Mouse (Mus musculus) cerebellum, adult 11-12 months (tissue): ENCODE data around the gene Kcnb1.
A peak's percentile ranks its signal among the peaks of the same experiment; 100 is the strongest.

ENCODE experiments used
- DNase-seq: peaks from one replicate; pipeline ENCODE4 v3.0.0; 2022

Kcnb1 gene

DNA sequence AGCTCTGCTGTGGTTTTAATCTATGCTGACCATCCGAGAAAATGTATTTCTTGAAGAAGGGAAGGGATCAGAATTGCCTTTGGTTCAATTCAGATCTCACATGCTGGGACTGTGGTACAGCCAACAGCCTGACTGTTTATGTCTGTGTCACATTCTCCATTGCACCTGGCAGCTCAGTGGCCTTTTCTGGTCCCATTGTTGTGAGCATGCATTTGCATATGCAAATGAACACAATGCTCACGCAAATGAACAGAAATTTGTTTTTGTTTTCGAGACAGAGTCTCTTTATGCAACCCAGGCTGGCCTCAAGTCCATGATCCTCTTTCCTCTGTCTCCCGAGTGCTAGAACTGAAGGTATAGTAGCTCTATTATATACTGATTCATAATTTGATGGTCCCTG lies 64.2 kb downstream of the Kcnb1 start:
- no peak for DNase-seq

DNA sequence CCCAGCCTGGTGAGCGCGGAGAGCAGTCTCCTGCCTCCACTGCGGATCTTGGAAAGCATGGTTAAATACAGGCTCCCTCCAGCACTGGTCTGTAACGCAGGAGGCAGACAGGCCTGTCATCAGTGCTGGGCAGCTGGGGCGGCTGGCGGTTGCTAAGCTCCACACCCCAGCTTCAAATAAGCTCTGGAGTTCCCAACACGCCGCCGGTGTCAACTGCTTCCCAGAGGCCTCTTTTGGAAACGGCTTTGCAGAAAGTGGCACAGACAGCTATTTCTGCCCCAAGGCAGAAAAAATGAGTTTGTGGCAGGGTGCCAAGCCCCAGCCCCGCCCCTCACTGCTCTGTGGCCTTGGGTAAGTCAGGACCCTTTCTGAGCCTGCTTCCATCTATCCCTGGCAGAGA lies 66.0 kb downstream of the Kcnb1 start:
- no peak for DNase-seq

DNA sequence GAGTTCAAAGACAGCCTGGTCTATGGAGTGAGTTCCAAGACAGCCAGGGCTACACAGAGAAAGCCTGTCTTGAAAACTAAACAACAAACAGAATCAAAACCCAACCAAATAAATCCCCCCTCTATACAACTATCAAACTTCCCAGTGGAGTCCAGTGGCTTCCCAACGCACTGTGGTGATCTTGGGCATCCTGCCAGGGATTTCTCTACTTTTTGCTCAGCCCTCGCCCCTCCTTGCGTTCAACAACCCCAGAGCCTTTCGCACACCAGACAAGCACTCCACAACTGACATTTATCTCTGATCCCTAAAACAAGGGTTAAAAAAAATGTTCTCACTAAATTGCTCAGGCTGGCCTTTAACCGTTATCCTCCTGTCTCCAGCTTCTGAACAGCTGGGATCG lies 67.2 kb downstream of the Kcnb1 start:
- DNase-seq: no peak

DNA sequence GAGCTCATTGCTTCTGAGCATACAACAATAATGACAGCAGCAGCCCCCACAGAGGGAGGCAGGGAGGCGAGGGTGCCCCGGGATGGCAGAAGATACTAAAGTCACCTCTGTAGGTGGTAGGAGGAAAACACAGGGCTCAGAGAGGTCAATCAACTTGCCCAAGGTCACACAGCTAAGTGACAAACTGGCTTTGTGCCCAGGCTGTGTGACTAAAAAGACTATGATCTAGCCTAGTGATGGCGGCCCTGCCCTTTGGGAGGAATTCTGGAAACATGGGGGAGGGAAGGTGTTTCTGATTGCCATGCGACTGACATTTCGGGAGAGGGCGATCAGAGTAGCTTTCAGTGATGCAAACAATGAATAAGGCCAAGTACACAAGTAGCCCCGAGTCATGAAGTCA lies 68.0 kb downstream of the Kcnb1 start:
- DNase-seq: no peak

DNA sequence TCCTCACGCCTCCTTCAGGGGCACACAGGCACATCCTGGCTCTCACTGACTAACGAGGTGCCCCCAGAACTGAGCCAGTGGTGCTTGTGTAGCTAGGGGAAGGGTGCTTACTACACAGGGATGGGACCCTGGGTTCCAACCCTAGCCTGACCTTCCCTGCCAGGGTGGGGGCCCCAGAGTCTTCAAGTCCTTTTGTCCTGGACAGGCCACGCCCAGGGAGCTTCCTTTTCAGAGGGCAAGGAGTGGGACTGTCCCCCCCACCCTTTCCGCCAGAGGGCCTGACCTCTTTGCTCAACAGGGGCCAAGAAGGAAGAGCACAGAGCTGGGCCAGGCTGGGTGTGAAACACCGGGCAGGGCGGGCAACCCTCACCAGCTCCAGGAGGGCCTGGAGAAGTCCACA lies 68.7 kb downstream of the Kcnb1 start:
- no peak for DNase-seq

DNA sequence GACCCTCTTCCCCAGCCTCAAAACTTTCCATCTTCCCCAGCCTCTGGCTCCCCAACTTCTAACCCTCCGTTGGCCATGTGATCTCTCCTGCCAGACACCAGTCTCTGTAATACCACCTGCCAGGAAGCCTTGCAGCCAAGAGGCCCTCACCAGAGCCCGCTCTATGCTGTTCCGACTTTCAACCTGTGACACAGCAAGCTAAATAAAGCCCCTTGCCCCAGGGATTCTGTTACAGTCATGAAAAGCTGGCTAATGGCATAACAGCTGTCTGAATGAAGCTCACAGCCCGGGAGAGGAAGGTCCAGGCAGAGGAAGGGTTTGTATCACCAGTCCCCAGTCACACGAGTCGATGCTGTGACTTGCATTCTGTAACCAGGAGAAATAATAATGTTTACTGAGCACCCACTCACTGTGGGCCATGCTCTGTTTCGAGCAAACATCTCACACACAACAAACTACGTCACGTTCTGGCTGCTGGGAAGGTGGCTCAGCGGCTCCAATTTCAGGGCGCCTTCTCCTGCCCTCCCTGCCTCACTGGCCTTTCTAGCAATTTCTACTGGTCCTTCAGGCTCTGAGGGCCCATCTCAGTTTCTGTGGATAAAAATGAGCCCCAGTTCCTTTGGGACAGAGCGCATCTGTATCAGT lies 69.6 kb downstream of the Kcnb1 start:
- no peak for DNase-seq

DNA sequence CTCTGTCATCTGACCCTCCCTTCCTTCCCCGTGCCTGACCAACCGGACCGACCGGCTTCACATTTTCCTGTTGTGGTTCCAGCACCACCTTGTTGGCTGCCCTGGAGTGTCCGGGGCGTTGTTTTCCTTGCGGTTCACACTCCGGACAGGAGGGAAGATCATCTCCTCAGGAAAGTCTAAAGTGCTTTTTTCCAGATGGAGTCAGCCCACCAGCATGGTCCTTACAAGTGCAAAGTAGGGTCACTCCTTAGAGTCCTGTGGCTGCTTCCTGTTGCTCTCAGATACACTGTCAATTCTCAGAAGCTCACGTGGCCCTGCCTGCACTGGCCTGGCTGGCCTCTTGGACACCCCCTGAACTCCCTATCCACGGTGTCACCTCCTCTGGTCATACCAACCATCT lies 71.9 kb downstream of the Kcnb1 start:
- no peak for DNase-seq

DNA sequence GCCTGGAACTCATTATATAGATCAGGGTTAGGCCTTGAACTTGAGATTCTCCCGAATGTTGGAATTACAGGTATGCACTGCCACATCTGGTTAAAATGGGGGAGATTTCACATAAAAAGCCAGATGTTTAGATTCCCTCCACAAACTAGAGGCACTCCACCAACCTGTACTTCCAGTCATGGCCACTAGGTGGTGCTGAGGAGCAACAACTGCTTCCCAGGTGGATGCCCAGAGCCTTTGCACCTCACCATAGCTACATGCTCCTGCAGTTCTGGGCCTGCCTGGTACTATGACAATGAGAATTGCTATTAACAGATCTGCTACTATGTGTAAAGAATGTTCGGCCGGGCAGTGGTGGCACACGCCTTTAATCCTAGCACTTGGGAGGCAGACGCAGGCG lies 77.2 kb downstream of the Kcnb1 start:
- peak; percentile 44 for DNase-seq

DNA sequence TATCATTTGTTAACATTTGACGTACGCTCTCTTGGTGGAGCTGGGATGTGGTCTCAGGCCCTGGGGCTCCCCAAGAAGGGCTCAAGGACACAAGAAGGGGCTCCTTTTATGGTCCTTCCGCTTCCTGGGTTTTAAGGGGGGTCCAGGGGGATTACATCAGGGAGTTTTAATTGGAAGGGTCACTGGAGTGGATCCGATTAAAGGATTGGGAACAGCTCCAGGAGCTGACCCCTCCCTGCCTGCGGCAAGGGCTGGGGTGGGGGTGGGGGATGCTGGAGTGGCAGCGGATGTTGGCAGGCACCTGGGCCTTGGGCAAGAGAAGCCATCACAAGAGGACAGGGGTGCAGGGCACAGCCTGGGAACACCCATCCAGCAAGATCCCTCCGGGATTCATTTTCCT lies 77.7 kb downstream of the Kcnb1 start:
- no peak for DNase-seq

DNA sequence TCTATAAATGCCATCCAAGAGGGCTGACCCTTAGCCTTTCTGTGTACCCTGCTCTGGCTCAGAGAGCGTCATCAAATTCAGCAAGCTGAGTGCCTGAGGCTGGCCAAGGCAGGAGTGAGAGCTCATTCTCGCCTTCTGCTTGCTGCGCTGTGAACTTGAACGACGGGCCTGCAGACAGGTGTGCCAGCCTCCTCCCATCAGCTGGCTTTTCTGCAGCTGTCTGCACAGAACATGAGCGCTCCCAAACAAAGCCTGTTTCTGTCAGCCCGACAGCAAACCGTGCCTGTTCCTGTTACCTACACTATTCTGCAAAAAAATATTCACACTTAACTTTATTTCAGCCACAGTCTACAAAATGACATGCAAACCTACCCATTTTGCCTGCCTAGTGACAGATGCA lies 80.4 kb downstream of the Kcnb1 start:
- DNase-seq: no peak

DNA sequence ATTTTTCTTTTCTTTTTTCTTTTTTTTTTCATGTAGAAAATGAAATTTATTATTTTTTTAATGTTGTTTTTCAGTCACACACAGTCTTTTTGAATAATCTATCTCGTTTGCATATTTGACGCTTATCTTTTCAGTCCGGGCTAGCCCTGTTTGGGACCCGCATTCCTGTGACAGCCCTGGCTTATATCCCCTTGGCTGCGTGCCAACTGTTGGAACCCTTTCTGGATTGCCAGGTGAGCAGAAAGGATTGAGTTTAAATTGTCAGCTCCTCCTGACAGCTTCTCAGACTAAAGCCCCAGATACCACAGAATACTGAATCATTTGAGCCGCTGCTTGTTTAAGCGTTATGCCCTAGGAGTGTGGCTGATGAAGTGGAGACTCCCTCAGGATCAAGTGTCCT lies 86.4 kb downstream of the Kcnb1 start:
- DNase-seq: no peak

DNA sequence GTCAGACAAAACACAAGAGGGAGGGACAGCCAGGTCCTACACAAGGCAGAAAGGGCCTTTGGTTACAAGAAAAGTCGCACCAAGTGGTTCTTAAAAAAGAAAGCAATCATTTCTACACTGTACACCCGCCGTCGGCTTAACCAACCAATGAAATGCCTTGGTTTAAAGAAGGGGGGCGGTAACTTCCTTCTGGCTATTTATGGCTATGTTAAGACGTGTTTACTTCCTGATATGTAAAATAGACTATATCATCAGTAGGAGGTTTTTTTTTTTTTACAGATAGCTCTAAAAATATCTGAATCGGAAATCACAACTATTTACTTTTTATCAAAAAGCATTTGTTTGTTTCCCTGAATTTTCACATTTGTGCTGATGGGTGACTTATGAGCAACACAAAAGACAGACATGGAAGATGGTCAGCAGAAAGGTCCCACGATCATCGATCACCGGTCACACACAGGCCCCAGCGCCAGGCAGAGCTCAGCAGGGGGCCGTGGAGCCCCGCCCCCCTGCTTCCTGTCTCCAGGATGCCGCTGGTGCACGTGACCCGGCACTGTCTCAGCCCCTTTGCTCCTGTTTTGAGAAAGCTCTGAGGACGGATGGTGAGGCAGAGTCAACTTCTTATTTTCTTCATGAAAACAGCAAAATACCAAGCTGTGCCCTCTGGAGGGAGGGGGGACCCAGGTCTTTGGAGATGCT lies 88.1 kb downstream of the Kcnb1 start:
- no peak for DNase-seq

DNA sequence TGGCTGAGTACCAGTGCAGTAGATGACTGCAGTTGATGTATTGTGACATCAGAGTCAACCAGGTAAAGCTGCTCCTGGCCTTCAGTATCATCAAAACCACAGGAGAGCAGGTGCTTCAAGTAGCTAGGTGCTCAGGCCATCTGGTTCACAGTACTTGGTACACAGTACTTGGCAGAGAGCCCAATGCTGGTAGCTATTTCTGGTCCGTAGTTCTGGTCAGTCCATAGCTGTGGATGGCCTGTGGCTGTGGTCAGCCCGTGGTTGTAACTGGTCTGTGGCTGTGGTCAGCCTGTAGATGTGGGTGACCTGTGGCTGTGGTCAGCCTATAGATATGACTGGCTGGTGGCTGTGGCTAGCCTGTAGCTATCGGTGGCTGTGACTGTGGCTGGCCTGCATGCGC lies 95.3 kb downstream of the Kcnb1 start:
- peak; percentile 73 for DNase-seq

DNA sequence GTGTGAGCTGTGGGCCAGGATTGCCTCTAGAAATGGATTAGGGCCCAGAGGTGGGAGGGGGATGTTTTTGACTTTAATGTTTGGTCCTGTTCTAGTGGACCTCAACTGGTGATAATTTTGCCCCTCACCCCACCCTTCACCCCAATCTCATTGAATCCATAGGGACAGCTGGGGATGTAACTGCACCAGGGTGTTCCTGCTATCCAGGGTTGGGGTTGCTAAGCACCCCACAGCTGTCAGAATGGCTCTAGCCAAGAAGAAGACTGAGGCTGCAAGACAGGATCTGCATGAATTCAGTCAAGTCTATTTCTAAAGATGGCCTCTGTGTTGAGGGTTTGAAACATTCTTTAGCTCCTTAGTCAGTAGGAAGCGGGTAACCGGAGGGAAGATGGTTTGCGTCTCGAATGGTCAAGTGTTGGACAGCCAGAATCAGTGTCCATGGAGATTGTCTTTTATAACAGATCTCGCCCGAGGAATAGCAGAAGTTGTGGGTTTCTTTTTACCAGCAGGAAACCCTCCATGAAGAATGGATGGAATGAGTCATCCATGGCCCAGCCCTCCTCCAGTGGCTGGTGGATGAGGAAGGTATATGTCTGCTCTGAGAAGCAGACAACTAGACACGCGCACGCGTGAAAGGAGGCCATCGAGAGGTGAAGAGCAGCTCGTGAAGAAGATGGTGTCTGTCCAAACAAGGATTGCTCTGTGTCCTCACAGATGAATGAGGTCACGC lies 96.6 kb downstream of the Kcnb1 start:
- no peak for DNase-seq

DNA sequence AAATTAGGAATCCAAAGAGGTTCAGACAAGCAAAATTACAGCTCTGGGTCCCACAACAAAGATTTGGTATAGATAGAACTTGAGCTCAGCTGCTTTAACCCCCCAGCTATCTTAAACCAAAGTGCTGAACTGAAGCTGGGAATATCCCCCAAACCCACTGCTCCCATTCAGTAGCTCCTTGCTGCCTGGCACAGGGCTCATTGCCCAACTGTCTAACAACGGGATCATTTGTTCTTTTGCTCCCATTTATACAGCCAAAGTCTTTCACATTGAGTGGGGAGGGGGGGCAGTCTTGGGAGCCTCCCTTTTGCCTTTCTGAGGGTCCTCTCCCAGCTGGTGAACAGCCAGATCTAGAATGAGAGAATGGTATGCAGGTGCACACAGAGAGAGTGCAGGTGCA lies 99.7 kb downstream of the Kcnb1 start:
- no peak for DNase-seq

DNA sequence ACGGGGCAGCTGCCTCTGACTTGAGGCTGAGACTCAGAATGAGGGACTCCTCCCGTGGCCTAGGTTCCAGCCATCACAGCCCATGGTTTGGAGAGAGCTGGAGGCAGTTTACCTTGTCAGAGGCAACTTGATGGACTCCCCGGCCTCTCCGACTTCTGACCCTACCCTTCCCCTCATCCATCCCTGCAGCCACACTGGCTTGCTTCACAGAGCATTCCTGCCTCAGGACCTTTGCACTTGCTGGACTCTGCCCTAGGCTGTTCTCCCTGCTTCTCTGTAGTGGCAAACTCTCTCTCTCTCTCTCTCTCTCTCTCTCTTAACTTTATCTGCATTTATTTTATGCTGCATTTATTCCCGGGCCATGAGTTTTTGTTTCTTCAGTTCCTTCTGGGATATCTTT lies 103.1 kb downstream of the Kcnb1 start:
- no peak for DNase-seq

DNA sequence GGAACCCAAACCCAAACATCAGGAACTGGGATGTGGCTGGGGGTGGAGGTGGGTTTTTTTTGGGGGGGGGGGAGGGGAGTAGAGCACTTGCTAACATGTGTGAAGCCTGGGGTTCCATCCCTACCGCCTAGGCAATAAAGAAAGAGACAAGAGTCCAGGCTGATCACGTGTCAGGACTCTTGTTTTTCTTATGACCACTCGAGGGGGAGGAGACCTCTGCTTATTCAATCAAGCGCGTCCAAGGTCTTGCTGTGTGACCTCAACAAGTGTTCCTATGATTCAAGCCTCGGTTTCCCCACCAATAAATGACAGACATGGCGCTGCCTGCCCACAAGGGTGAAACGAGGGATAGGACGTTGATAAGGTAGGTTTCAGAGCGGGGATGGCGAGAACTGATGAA lies 103.9 kb downstream of the Kcnb1 start:
- DNase-seq: no peak

DNA sequence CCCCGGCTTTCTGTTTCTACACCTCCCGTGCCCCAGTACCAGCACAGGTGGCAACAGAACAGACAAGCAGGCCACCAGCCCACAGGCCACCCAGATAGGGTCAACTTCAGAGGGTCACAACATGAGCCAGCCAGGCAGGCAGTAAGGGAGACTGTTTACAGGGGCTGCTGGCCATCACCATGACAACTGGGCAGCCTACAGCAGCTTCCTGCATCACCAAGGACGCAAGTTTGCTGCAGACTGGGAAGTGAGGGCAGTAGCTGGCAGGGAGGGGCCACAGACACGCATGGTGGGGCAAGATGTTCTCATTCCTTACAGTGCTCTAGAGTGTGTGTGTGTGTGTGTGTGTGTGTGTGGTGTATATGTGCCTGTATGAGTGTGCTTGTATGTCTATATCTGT lies 108.3 kb downstream of the Kcnb1 start:
- no peak for DNase-seq

DNA sequence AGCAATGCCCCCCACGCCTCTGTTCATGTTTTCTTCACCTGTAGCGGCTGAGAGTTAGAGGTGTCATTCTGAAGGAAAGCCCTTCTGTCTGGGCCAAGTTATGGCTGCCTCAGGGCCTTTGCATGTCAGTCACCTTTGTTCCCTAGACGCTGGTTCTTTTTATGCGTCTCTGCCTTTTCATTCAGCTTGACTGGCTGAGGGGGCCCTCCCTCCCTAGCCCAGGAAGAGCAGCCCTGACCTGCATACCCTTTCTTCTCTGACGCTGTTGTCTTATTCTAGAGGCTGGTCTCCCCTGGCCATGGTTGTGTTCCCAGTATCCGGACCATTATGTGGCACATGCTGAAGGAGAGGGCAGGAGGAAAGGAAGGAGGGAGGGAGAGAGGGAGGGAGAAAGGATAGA lies 108.8 kb downstream of the Kcnb1 start:
- DNase-seq: no peak

DNA sequence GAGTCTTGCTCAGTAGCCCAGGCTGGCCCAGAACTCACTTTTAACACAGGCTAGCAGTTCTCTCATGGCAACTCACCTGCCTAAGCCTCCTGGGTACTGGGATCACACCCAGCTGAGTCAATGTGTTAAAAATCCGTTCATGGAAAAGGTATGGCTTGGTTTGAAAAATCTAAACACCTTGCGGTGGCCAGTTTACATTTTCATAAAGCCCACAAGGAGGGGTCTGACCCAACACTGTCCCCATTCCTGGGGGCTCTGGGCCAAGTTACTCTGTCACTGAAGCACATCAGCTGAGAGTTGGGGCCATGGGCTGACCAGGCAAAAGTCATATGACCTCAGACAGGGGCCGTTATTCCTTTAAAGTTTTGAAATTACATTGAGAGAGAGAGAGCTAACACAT lies 109.6 kb downstream of the Kcnb1 start:
- DNase-seq: no peak

DNA sequence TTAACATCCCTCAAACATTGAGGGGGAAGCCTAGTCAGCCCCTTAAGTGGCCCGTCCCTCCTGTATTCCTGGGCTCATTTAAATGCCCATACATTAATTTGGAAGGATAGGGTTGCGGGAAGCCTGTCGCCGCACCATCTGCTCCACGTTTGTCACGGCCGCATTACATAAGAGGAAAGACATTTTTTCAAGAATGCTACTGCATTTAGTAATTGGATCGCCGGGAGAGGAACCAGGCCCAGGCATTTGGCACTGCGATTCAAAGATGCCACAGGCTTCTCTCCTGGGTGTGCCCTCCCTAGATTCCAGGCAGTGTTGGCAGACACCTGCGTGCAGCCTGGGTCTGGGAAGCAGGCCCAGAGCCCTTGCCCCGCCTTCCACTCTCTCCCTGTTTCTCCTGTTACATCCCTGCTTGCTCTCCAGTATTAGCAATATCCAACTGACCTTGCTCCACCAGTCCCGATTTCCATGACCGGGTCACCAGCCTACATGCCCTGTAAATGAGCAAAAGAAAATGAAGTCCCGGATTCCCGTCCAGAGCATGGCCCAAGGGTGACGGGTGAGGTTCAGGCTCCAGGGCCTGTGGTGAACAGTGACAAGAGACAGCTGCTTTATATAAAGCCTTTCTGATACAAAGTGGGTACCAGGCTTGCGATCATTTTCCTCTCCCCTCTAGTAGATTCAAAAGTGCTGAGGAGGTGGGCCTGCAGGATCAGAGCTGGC lies 110.3 kb downstream of the Kcnb1 start:
- peak; percentile 96 for DNase-seq

DNA sequence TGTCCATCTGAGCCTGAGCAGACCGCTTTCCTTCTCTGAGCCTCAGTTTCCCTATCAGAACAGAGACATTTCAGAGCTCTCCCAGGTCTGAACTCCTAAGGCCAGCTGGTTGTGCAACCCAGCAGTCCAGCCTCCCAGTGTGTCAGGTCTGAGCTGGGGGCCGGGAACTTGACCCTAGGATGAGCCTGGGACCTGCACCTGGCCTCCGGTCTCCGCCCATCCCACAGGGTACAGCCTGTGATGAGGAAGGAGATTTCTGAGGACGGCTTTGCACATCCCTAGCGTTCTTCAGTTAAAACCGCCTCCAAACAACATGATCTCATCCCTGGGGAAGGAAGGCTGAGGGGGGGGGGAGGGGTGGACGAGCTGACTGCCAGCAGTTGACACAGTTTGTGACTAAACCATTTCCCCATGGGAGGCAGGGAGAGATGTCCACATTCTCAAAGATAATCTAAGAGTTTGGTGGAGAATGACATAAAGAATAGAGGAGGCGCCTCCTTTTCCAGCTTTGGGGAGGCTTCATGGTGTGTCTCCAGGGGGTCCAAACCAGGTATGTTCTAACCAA lies 110.9 kb downstream of the Kcnb1 start:
- peak; percentile 55 for DNase-seq

DNA sequence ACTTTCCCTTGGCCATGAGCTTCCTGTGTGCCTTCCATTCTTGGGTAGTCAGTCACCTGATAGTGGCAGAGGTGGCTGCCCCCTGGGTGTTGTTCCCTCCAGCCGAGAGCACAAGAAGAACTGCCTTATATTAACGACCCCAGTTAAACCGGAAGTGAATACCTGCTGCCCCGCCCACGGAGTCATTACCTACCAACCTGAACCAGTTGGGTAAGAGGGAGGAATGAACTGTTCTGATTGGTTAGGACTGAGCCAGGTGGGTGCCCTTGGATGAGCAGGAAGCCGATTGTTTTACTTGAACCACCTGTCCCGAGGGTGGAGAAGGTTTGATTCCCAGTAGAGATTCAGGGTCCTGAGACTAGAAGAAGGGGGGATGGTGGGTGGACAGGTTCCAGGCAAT lies 111.5 kb downstream of the Kcnb1 start:
- no peak for DNase-seq
